Mouse (Mus musculus) gastrocnemius, postnatal 14 days (tissue): Measurements from ENCODE around the gene Sox13. TPM values are rescaled to one million over a fixed set of nuclear protein-coding genes. Genes with fewer than 3 reads are reported as not detected.

Source experiments
- DNase-seq: peaks from one replicate; pipeline ENCODE4 v3.0.0; 2021; ENCODE audit warnings: mixed read lengths
- intact Hi-C: fragments of 180-260 bp; cut with DNase I; formaldehyde crosslinking; loops from one replicate; pipeline ENCODE4 v1.15.1; 2025; ENCODE audit warnings: low total_unique reads
- total RNA-seq, 2 experiments: library from RNA; stranded (reverse); gene quantifications; 2 replicates each; pipeline ENCODE4 v1.2.3; 2021

The Sox13 gene
- total RNA-seq, 2 experiments from 2014 or later, result 9.7 to 10.9 TPM

GRCm38 (mm10) chr1:133408880-133409516 is 15.2 kb downstream of the Sox13 start:
- intact Hi-C loops, result no loop called here
- DNase-seq, result no peak

- intact Hi-C loops, result no loop called here
- no peak for DNase-seq
Measured at GRCm38 (mm10) chr1:133408321-133408720, 15.9 kb downstream of the Sox13 start.

GRCm38 (mm10) chr1:133407436-133407835 is 16.7 kb downstream of the Sox13 start:
- intact Hi-C loops, result no loop called here
- no peak for DNase-seq

- intact Hi-C loops, result no loop called here
- no peak for DNase-seq
Measured at GRCm38 (mm10) chr1:133406614-133407013, 17.6 kb downstream of the Sox13 start.

GRCm38 (mm10) chr1:133404005-133404404 is 20.2 kb downstream of the Sox13 start:
- DNase-seq, result no peak
- intact Hi-C loops, result no loop called here

GRCm38 (mm10) chr1:133400014-133400725 is 24.0 kb downstream of the Sox13 start:
- DNase-seq, result no peak
- intact Hi-C loops, result no loop called here

GRCm38 (mm10) chr1:133397483-133398237 is 26.5 kb downstream of the Sox13 start:
- intact Hi-C loops, result no loop called here
- no peak for DNase-seq

- DNase-seq, result no peak
- intact Hi-C loops, result no loop called here
Measured at GRCm38 (mm10) chr1:133397094-133397482, 27.1 kb downstream of the Sox13 start.

GRCm38 (mm10) chr1:133396693-133397092 is 27.5 kb downstream of the Sox13 start:
- intact Hi-C loops, result no loop called here
- DNase-seq, result no peak

- no peak for DNase-seq
- intact Hi-C loops, result no loop called here
Measured at GRCm38 (mm10) chr1:133394702-133395101, 29.5 kb downstream of the Sox13 start.

- intact Hi-C loops, result loop anchor here (5.0 to 10.0 kb wide), 3 partner anchors 35 to 200 kb away; partner anchors contain the start of gene Sox13
- no peak for DNase-seq
Measured at GRCm38 (mm10) chr1:133387539-133388268, 36.5 kb downstream of the Sox13 start.

GRCm38 (mm10) chr1:133386209-133386608 is 38.0 kb downstream of the Sox13 start:
- no peak for DNase-seq
- intact Hi-C loops, result loop anchor here (5.0 to 10.0 kb wide), 3 partner anchors 36 to 201 kb away; partner anchors contain the start of gene Sox13

- intact Hi-C loops, result loop anchor here (5.0 to 10.0 kb wide), 3 partner anchors 37 to 202 kb away; partner anchors contain the start of gene Sox13
- peak; percentile 61 for DNase-seq
Measured at GRCm38 (mm10) chr1:133385506-133385905, 38.7 kb downstream of the Sox13 start.

GRCm38 (mm10) chr1:133383157-133383783 is 40.9 kb downstream of the Sox13 start:
- intact Hi-C loops, result loop anchor here (5.0 to 10.0 kb wide), 2 partner anchors 112 to 229 kb away; partner anchors contain the start of gene Snrpe
- no peak for DNase-seq

- DNase-seq, result no peak
- intact Hi-C loops, result loop anchor here (5.0 to 10.0 kb wide), 2 partner anchors 112 to 230 kb away; partner anchors contain the start of gene Snrpe
Measured at GRCm38 (mm10) chr1:133382552-133383155, 41.5 kb downstream of the Sox13 start.

GRCm38 (mm10) chr1:133382008-133382407 is 42.2 kb downstream of the Sox13 start:
- intact Hi-C loops, result loop anchor here (5.0 to 10.0 kb wide), 2 partner anchors 113 to 230 kb away; partner anchors contain the start of gene Snrpe
- peak; percentile 63 for DNase-seq

- DNase-seq, result no peak
- intact Hi-C loops, result loop anchor here (5.0 to 10.0 kb wide), 2 partner anchors 114 to 232 kb away; partner anchors contain the start of gene Snrpe
Measured at GRCm38 (mm10) chr1:133380347-133381065, 43.7 kb downstream of the Sox13 start.

- DNase-seq, result no peak
- intact Hi-C loops, result loop anchor here (5.0 to 10.0 kb wide), 2 partner anchors 115 to 232 kb away; partner anchors contain the start of gene Snrpe
Measured at GRCm38 (mm10) chr1:133379986-133380320, 44.2 kb downstream of the Sox13 start.
